Mouse (Mus musculus) liver, embryonic 11.5 days (tissue): Measurements from ENCODE around the gene Gpam. TPM values are rescaled to one million over a fixed set of nuclear protein-coding genes. Genes with fewer than 3 reads are reported as not detected.
A peak's percentile ranks its signal among the peaks of the same experiment; 100 is the strongest.

ENCODE experiments used
- ATAC-seq: fragments of 200-750 bp; cut with Nextera tagmentation; replicated peaks from 2 replicates; pipeline ENCODE4 v1.8.0; 2017; ENCODE audit warnings: moderate number of reproducible peaks, mild to moderate bottlenecking, moderate TSS enrichment, moderate library complexity; ENCODE audit not compliant: low FRiP score
- DNase-seq: peaks from one replicate; pipeline ENCODE4 v3.0.0-alpha.2; 2017; ENCODE audit warnings: low spot score
- H3K27ac ChIP-seq: fragments of 300-500 bp; sonication (generic); 2 replicates; pipeline ENCODE4 v1.5.1; 2014; ENCODE audit warnings: mild to moderate bottlenecking, low read depth, low read length, control low read depth
- H3K27me3 ChIP-seq: fragments of 300-500 bp; sonication (generic); replicated peaks from 2 replicates; pipeline ENCODE4 v1.6.1; 2014; ENCODE audit warnings: low read length, mixed read lengths; ENCODE audit not compliant: control insufficient read depth, insufficient read depth
- H3K36me3 ChIP-seq: fragments of 300-500 bp; sonication (generic); 2 replicates; pipeline ENCODE4 v1.6.1; 2014; ENCODE audit warnings: mild to moderate bottlenecking, low read length, moderate library complexity, mixed read lengths; ENCODE audit not compliant: control insufficient read depth, insufficient read depth
- H3K4me1 ChIP-seq: fragments of 300-500 bp; sonication (generic); replicated peaks from 2 replicates; pipeline ENCODE4 v1.6.1; 2014; ENCODE audit warnings: low read length, mixed read lengths; ENCODE audit not compliant: control insufficient read depth, insufficient read depth
- H3K4me2 ChIP-seq: fragments of 300-500 bp; sonication (generic); 2 replicates; pipeline ENCODE4 v1.6.1; 2014; ENCODE audit warnings: mild to moderate bottlenecking, control low read depth, moderate library complexity
- H3K4me3 ChIP-seq: fragments of 300-500 bp; sonication (generic); 2 replicates; pipeline ENCODE4 v1.5.1; 2014; ENCODE audit warnings: low read depth, low read length, control low read depth
- H3K9ac ChIP-seq: fragments of 300-500 bp; sonication (generic); 2 replicates; pipeline ENCODE4 v1.6.1; 2014; ENCODE audit warnings: low read depth, low read length, control low read depth
- H3K9me3 ChIP-seq: fragments of 300-500 bp; sonication (generic); 2 replicates; pipeline ENCODE4 v1.6.1; 2016; ENCODE audit warnings: low read length, inconsistent platforms, mixed read lengths; ENCODE audit not compliant: control insufficient read depth
- WGBS: fragments of 180-500 bp; shearing (Covaris S2); extraction: QIAGEN DNeasy Blood & Tissue Kit; methylation state at CpG from one replicate; pipeline ENCODE4 v1.1.7; 2014; 5-methylcytosine and 5-hydroxymethylcytosine counted together
- polyA plus RNA-seq: library from polyadenylated mRNA; unstranded; fragments of >200 nt; fragmentation: Nextera tagmentation; extraction: Ambion mirVana; gene quantifications from 2 replicates; pipeline ENCODE4 v1.2.1, GENCODE M21; 2014

Gpam gene
- polyA plus RNA-seq, 1 experiment from 2014 or later: 36.3 TPM

GRCm38 (mm10) chr19:55084971-55085856 is 41.8 kb downstream of the Gpam start:
- peak overlapping the region; percentile 87 for H3K27ac ChIP-seq
- ATAC-seq (peak; percentile 69), DNase-seq (no peak)
- H3K4me3 ChIP-seq: no peak overlapping the region
- no peak overlapping the region for H3K9ac ChIP-seq
- H3K36me3 ChIP-seq: peaks cover 44% of the 10 kb centered on the region
- WGBS: 30% methylated on average over 4 of the region's 4 CpGs
- peak overlapping the region; percentile 42 for H3K4me2 ChIP-seq
- H3K4me1 ChIP-seq: peaks cover 21% of the 10 kb centered on the region
- H3K27me3 ChIP-seq: no peaks in the 10 kb centered on the region
- no peaks in the 10 kb centered on the region for H3K9me3 ChIP-seq

DNA sequence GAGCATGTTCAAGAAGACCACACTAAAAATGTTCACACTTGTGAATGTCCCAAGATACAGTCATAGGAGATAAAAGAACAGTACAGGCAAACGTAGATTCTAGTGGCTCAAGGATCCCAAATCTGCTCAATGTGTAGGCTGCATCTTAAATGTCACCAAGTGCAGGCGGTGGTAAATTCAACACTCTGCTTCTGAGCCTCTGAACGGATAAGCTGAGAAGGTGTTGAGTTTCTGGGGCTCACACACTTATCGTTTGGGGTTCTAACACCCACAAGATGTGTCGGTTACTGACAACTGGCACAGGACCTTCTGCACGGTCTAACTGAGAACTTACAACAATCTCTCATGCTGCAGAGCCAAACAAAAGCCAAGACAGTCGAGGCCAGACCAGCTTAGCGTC is 50.2 kb downstream of the Gpam start:
- no peaks in the 10 kb centered on the region for H3K27me3 ChIP-seq
- no peak for DNase-seq
- H3K36me3 ChIP-seq: peaks cover 66% of the 10 kb centered on the region

DNA sequence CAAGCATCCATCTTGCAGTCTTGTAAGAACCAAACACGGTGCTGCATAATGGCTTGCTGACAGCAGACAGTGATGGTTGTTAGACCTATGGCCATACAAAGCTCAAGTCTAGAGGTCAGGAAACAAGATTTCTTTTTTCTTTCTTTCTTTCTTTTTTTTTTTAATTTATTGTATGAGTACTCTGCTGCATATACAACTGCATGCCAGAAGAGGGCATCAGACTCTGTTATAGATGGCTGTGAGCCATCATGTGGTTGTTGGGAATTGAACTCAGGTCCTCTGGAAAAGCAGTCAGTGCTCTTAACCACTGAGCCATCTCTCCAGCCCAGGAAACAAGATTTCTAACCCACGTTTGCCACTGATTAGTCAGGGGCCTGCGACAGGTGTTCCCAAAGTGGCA is 54.0 kb downstream of the Gpam start:
- Histone ChIP-seq H3K27ac (no peak overlapping the region), H3K4me3 (no peak overlapping the region), H3K9me3 (0 out of 2 replicates have a peak, but pooled peaks cover 2% of the 10 kb centered on the region), H3K4me2 (no peak overlapping the region), H3K27me3 (no peaks in the 10 kb centered on the region), H3K36me3 (peaks cover 49% of the 10 kb centered on the region), H3K9ac (no peak overlapping the region), H3K4me1 (no peaks in the 10 kb centered on the region)
- ATAC-seq: no peak
- no peak for DNase-seq
- 84% methylated on average over 3 of the region's 3 CpGs for WGBS

More for the DNA sequence above, 50.2 kb downstream of the Gpam start:
- Histone ChIP-seq H3K4me2 (no peak overlapping the region), H3K27ac (no peak overlapping the region), H3K9me3 (no peaks in the 10 kb centered on the region), H3K4me1 (no peaks in the 10 kb centered on the region), H3K4me3 (no peak overlapping the region), H3K9ac (no peak overlapping the region)
- 89% methylated on average over 8 of the region's 8 CpGs for WGBS
- no peak for ATAC-seq

DNA sequence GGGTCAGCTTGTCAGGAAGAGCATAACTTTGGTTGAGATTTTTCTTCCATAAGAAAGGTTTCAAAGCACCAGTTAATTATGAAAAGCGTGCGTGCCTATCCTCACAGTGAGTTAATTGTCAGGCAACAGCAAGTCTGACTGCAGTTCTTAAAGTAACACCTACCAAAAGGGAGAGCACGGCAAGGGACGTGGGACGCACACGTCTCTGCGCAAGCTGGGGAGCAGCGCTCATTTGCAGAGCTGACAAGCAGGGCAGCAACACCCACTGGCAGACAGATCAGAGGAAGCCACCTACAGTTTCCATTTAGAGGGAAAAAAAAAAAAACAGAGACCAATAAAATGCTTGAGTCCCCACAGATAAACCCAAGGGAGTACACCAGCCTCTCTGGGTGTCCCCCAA is 58.0 kb downstream of the Gpam start:
- Histone ChIP-seq H3K4me1 (no peaks in the 10 kb centered on the region), H3K4me3 (no peak overlapping the region), H3K4me2 (no peak overlapping the region), H3K27ac (no peak overlapping the region), H3K9ac (no peak overlapping the region), H3K36me3 (peaks cover 26% of the 10 kb centered on the region), H3K27me3 (no peaks in the 10 kb centered on the region), H3K9me3 (0 out of 2 replicates have a peak, but pooled peaks cover 2% of the 10 kb centered on the region)
- DNase-seq (no peak), ATAC-seq (no peak)
- WGBS: 93% methylated on average over 8 of the region's 8 CpGs

DNA sequence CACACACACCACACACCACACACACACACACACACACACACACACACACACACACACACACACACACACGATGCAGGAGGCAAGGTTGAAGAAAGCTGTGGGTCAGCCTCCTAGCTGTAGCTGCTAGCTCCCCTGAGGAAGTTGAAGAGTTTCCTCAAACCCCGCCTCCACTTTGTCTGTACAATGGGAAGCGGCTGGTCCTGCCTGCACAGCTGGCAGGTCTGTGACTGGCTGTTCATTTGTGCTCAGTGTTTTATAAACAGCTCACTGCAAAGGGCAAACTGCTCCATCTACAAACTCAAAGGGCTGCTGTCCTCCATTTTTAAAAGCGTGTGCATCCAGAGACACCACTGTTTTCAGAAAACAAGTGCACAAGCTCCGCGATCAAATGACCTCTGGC is 63.8 kb downstream of the Gpam start:
- WGBS: 35% methylated on average over 6 of the region's 6 CpGs
- DNase-seq: no peak

DNA sequence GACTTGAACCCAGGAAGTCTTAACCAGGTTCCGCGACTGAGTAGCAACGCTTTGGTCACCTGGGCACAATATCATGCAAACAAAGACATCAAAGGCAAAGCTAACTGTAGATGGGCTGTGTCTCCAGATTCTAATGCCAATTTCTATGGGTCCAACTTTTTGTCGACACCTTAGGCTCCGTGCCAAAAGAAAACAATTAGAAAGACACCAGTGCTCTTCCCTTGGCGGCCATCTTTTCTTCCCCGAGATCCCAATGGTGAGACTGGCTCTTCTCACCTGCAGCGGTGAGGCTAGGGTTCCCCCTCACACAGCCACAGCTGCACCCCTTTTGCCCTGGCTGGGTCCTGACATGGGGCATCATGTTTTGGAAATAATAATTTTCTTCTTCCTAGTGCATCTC is 64.5 kb downstream of the Gpam start:
- Histone ChIP-seq H3K9ac (no peak overlapping the region), H3K4me2 (no peak overlapping the region), H3K27ac (no peak overlapping the region), H3K36me3 (peaks cover 4% of the 10 kb centered on the region; the same call in 1 of the 2 replicates), H3K9me3 (no peaks in the 10 kb centered on the region), H3K27me3 (no peaks in the 10 kb centered on the region), H3K4me1 (0 out of 2 replicates have a peak, but pooled peaks cover 2% of the 10 kb centered on the region), H3K4me3 (no peak overlapping the region)
- ATAC-seq (no peak), DNase-seq (no peak)
- WGBS: 85% methylated on average over 8 of the region's 8 CpGs

More for the DNA sequence above, 63.8 kb downstream of the Gpam start:
- Histone ChIP-seq H3K9ac (no peak overlapping the region), H3K9me3 (no peaks in the 10 kb centered on the region), H3K4me3 (no peak overlapping the region), H3K36me3 (peaks cover 4% of the 10 kb centered on the region; the same call in 1 of the 2 replicates), H3K4me2 (no peak overlapping the region; the same call in 1 of the 2 replicates), H3K4me1 (0 out of 2 replicates have a peak, but pooled peaks cover 2% of the 10 kb centered on the region), H3K27me3 (no peaks in the 10 kb centered on the region), H3K27ac (no peak overlapping the region)
- no peak for ATAC-seq

GRCm38 (mm10) chr19:55061951-55062350 is 65.1 kb downstream of the Gpam start:
- ATAC-seq (no peak; the same call in 1 of the 2 replicates), DNase-seq (no peak)
- H3K4me1 ChIP-seq: 0 out of 2 replicates have a peak, but pooled peaks cover 2% of the 10 kb centered on the region
- H3K36me3 ChIP-seq: no peaks in the 10 kb centered on the region
- H3K27ac ChIP-seq: no peak overlapping the region
- H3K4me2 ChIP-seq: peak overlapping the region; percentile 25; the same call in 1 of the 2 replicates
- no peak overlapping the region for H3K4me3 ChIP-seq
- no peaks in the 10 kb centered on the region for H3K9me3 ChIP-seq
- WGBS: 24% methylated on average over 5 of the region's 5 CpGs
- no peak overlapping the region for H3K9ac ChIP-seq
- no peaks in the 10 kb centered on the region for H3K27me3 ChIP-seq

GRCm38 (mm10) chr19:55061447-55061901 is 65.6 kb downstream of the Gpam start:
- ATAC-seq (no peak), DNase-seq (no peak)
- no peak overlapping the region for H3K27ac ChIP-seq
- peak overlapping the region; percentile 32 for H3K4me3 ChIP-seq
- H3K4me1 ChIP-seq: 0 out of 2 replicates have a peak, but pooled peaks cover 2% of the 10 kb centered on the region
- WGBS: 9% methylated on average over 14 of the region's 14 CpGs
- peak overlapping the region; percentile 70 for H3K4me2 ChIP-seq
- no peak overlapping the region for H3K9ac ChIP-seq
- H3K36me3 ChIP-seq: no peaks in the 10 kb centered on the region
- H3K9me3 ChIP-seq: no peaks in the 10 kb centered on the region
- no peaks in the 10 kb centered on the region for H3K27me3 ChIP-seq
